Mouse (Mus musculus): ENCODE measurements around the gene Tent5c. TPM values are rescaled to one million over a fixed set of nuclear protein-coding genes. Genes with fewer than 3 reads are reported as not detected.
"Not testable (repeated sequence)": the region's sequence is repeated elsewhere in the genome, so short reads cannot be mapped to it uniquely, and the experiment has no call there.

Gene Tent5c
- polyA plus RNA-seq, 1 experiment from 2014 or later, result 10.5 TPM

DNA sequence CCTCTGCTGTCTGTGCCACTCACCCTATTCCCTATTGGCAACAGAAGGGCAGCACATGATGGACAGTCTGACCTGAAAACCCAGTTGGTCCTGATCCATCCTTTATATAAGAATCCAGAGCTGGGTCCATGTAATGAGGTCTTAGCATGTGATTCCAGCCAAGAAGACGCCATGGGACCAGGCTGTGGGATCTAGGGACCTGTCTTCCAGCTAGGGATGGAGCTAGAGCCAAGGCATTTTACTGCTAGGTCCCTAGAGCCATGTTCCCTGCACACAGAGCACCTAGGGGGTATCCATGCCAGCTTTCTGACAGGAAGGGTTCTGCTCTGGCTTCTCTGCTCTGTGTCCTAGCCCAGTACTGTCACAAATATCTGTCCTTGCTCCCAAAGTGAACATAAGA, 58.4 kb downstream of the Tent5c start:
- H3K4me3 ChIP-seq, result no peak overlapping the region
- no peak overlapping the region for H3K4me2 ChIP-seq
- H3K9ac ChIP-seq, result no peak overlapping the region
- no peaks in the 10 kb centered on the region for H3K9me3 ChIP-seq
- H3K27ac ChIP-seq, result no peak overlapping the region
- no peaks in the 10 kb centered on the region for H3K27me3 ChIP-seq
- 67% methylated on average over 1 of the region's 1 CpGs for WGBS
- no peaks in the 10 kb centered on the region for H3K36me3 ChIP-seq
- no peak for ATAC-seq (ENCODE audit: insufficient number of reproducible peaks, low FRiP score, low TSS enrichment, low read depth)
- 0 out of 2 replicates have a peak, but pooled peaks cover 4% of the 10 kb centered on the region for H3K4me1 ChIP-seq

DNA sequence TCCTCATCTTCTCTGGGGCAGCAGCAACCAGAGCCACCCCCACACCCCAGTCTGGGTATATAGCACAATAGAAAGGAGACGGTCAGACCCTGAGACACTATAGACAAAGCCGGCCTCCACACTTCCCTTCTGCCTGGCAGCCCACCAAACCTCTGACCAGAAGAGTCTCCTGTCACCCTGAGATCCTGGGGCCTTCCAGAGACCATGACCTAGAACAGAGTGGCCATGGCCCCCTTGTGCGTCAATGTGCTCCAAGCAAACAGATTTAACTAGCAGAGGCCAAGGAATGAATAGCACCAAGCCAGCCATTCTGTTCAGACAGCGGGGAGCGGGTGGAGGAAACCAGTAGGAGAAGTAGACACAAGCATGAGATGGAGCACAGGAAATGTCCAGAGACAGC, 59.0 kb downstream of the Tent5c start:
- WGBS, result 92% methylated on average over 5 of the region's 5 CpGs

DNA sequence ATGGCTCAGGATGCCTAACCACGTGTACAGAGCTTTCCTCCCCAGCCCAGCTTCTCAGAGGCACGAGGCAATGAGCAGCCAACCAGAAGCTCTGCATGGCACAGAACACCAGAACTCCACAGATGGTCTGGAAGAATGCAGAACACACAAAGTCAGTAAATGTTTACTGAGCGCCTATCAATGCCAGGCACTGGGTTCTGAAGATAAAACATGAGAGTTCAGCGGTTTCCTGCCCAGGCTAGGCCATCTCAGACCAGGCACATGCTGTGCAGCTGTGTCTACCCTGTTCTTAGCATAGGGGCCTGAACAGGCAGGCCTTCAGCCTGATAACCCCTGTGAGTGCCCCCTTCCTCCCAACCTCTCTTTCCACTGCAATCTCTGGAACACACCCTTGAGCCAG, 59.5 kb downstream of the Tent5c start:
- no peak overlapping the region for H3K27ac ChIP-seq
- no peaks in the 10 kb centered on the region for H3K27me3 ChIP-seq
- no peak overlapping the region for H3K4me3 ChIP-seq
- no peaks in the 10 kb centered on the region for H3K9me3 ChIP-seq
- WGBS, result 64% methylated on average over 4 of the region's 4 CpGs
- H3K4me2 ChIP-seq, result no peak overlapping the region
- no peak overlapping the region for H3K9ac ChIP-seq
- ATAC-seq (ENCODE audit: insufficient number of reproducible peaks, low FRiP score, low TSS enrichment, low read depth), result no peak
- no peaks in the 10 kb centered on the region for H3K36me3 ChIP-seq
- H3K4me1 ChIP-seq, result 0 out of 2 replicates have a peak, but pooled peaks cover 4% of the 10 kb centered on the region

More for the DNA sequence above, 59.0 kb downstream of the Tent5c start:
- Histone ChIP-seq H3K4me3 (no peak overlapping the region), H3K36me3 (no peaks in the 10 kb centered on the region), H3K4me1 (0 out of 2 replicates have a peak, but pooled peaks cover 4% of the 10 kb centered on the region), H3K9me3 (no peaks in the 10 kb centered on the region), H3K4me2 (no peak overlapping the region), H3K27ac (no peak overlapping the region), H3K9ac (no peak overlapping the region), H3K27me3 (no peaks in the 10 kb centered on the region)
- no peak for ATAC-seq (ENCODE audit: insufficient number of reproducible peaks, low FRiP score, low TSS enrichment, low read depth)

DNA sequence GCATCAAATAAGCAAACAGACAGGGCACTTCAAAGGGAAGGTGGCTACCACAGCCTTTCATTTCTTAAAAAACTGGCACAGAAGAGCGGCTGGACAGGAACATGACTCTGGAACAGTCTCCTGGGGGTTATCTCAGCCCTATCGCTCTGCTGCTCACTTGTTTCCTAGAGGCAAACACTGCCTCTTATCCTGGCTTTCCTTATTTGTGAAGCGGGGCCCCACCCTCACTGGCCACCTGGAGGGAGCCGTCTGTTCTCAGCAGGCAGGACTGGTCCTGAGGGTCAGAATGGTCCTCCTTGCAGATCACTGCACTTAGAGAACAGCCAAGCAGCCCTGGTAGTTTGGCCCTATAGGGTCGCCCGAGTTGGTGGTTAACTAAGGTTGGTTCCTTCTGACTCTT, 61.6 kb downstream of the Tent5c start:
- no peak for ATAC-seq (ENCODE audit: insufficient number of reproducible peaks, low FRiP score, low TSS enrichment, low read depth)
- WGBS, result 67% methylated on average over 6 of the region's 6 CpGs
- no peak overlapping the region for H3K4me3 ChIP-seq
- no peaks in the 10 kb centered on the region for H3K27me3 ChIP-seq
- no peak overlapping the region for H3K9ac ChIP-seq
- H3K27ac ChIP-seq, result no peak overlapping the region
- H3K36me3 ChIP-seq, result no peaks in the 10 kb centered on the region
- no peak overlapping the region for H3K4me2 ChIP-seq
- H3K9me3 ChIP-seq, result no peaks in the 10 kb centered on the region
- H3K4me1 ChIP-seq, result 0 out of 2 replicates have a peak, but pooled peaks cover 4% of the 10 kb centered on the region

DNA sequence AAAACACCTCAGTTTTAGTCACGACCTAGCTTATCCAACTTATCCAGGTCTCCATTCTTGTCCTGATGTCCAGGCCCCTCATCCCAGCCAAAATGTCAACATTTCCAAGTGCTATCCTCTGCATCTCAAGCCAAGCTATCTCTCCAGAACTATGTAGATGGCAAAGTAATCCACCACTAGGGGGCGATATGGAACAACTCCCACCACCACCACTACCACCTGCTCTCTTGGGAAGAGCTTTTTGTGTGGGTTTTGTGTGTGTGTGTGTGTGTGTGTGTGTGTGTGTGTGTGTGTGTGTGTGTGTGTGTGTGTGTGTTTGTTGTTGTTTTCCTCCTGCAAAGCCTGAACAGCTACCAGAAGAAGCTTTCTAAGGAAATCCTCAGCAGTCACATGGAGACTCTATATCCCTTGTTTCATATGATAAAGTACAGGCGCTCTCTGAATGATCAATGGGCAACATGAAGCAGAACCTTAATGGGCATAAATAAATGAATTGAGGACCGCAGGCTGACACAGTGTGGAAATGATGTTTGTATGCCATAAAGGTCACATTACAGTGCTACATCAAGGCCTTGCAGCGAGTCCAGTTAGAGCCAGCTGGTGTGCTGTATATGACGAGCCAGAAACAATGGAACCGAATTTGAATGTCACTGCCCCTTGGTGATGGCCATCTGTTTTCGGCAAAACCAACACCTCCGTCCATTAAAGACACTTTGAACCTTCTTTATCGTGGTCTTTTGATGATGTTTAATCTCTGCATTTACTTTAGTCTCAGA, 66.5 kb downstream of the Tent5c start:
- no peaks in the 10 kb centered on the region for H3K9me3 ChIP-seq
- H3K4me3 ChIP-seq, result no peak overlapping the region
- 68% methylated on average over 10 of the region's 10 CpGs for WGBS
- H3K4me2 ChIP-seq, result no peak overlapping the region
- H3K27ac ChIP-seq, result no peak overlapping the region
- no peak for ATAC-seq (ENCODE audit: insufficient number of reproducible peaks, low FRiP score, low TSS enrichment, low read depth)
- no peak overlapping the region for H3K9ac ChIP-seq
- H3K36me3 ChIP-seq, result no peaks in the 10 kb centered on the region
- peaks cover 11% of the 10 kb centered on the region; the same call in 1 of the 2 replicates for H3K4me1 ChIP-seq
- no peaks in the 10 kb centered on the region for H3K27me3 ChIP-seq

DNA sequence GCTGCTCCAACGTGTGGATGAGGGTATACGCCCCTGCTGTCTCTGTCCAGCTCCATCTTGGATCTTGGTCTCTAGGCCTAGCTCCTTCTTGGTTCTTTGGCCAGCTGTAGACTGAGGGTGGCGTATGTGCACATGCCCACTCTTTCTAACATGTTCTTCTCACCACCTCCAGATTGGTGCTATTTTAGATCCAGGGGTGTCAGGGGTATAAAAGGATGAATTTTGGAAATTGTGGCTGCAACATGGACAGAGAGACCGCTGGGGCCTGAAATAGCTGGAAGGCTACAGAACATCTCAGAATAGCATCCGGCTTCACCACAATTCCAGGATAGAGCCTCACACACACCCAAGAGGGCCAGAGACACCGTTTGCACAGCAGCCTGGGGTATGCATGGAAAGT, 67.8 kb downstream of the Tent5c start:
- Histone ChIP-seq H3K4me1 (peaks cover 14% of the 10 kb centered on the region), H3K27ac (no peak overlapping the region), H3K9ac (no peak overlapping the region), H3K4me3 (no peak overlapping the region), H3K4me2 (no peak overlapping the region), H3K27me3 (no peaks in the 10 kb centered on the region), H3K9me3 (no peaks in the 10 kb centered on the region), H3K36me3 (no peaks in the 10 kb centered on the region)
- WGBS, result 84% methylated on average over 6 of the region's 6 CpGs
- no peak for ATAC-seq (ENCODE audit: insufficient number of reproducible peaks, low FRiP score, low TSS enrichment, low read depth)

DNA sequence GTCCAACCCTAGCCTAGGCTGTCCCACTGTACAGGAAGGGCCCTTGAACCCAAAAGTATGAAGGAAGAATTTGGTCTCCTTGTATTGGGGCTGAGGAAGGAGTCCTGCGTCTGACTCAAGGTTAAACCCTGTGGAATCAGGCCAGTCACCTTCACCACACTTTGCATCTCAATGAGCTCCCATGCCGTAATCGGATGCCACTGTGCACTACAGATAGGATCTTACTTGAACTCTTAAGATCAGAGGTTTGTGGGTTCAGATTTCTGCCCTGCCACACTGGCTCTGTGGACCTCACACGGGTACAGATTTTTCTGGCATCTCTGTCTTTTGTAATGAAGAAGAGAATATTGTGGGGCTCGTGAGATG, 68.5 kb downstream of the Tent5c start:
- H3K27ac ChIP-seq, result no peak overlapping the region
- no peak overlapping the region for H3K4me3 ChIP-seq
- no peaks in the 10 kb centered on the region for H3K36me3 ChIP-seq
- H3K4me2 ChIP-seq, result no peak overlapping the region
- WGBS, result 60% methylated on average over 5 of the region's 5 CpGs
- H3K9me3 ChIP-seq, result no peaks in the 10 kb centered on the region
- H3K9ac ChIP-seq, result no peak overlapping the region
- no peak for ATAC-seq (ENCODE audit: insufficient number of reproducible peaks, low FRiP score, low TSS enrichment, low read depth)
- H3K4me1 ChIP-seq, result peaks cover 13% of the 10 kb centered on the region
- H3K27me3 ChIP-seq, result no peaks in the 10 kb centered on the region

DNA sequence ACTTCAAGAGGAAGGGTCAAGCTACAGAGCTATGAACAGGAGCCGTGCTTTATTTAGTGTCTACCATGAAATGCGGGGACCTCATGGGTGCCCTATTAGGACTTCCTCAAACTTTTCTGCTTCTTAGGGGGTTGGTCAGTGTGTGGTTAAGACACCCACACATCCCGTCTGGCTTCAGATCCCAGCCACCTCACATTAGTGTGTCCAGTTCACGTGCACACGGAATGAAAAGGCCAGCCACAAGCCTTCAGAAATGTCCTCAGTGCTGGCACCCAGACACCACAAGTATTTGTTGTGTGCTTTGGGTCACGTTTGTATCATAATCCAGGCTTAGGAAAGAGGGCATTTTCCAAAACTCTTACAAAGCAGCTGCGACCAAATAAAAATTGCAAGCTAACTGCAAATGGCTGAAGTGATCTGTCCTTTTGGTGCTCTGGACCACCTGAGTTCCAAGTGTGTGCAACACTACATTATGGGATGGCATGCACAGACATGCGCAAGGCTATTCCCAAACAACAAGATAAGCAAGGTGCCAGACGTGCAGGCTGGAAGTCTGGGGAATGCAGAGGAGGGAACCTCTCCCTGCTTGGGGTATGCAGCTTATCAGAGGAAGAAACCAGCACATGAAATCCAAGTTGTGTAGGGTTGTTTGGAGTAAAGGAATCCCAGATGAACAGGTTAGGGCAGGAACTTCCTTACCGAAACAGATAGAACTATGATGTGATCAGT, 69.0 kb downstream of the Tent5c start:
- no peaks in the 10 kb centered on the region for H3K27me3 ChIP-seq
- no peak overlapping the region for H3K4me2 ChIP-seq
- H3K27ac ChIP-seq, result no peak overlapping the region
- peaks cover 14% of the 10 kb centered on the region for H3K4me1 ChIP-seq
- H3K36me3 ChIP-seq, result no peaks in the 10 kb centered on the region
- WGBS, result 78% methylated on average over 10 of the region's 10 CpGs
- no peak for ATAC-seq (ENCODE audit: insufficient number of reproducible peaks, low FRiP score, low TSS enrichment, low read depth)
- no peak overlapping the region for H3K9ac ChIP-seq
- no peaks in the 10 kb centered on the region for H3K9me3 ChIP-seq
- no peak overlapping the region for H3K4me3 ChIP-seq

DNA sequence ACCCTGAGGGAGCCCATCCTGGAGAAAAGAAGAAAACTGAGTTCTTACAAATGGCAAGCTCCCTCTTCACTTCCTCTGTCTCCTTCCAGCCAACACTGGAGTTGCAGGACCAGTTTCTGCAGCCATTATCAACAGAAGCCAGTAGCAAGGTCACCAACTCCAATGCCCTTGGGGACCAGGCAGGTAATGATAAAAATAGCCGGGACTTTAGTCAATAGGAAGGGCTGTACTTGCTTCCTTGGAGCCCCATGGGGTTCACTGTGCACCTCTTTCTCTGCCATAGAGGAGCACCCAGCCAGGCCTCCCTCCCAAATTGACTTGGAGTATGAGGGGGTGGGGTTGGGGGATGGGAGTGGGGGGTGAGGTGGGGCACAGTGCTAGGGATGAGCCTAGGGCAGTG, 70.7 kb downstream of the Tent5c start:
- H3K9ac ChIP-seq, result no peak overlapping the region
- ATAC-seq (ENCODE audit: insufficient number of reproducible peaks, low FRiP score, low TSS enrichment, low read depth), result no peak
- no peaks in the 10 kb centered on the region for H3K36me3 ChIP-seq
- WGBS, result 78% methylated on average over 1 of the region's 1 CpGs
- H3K4me3 ChIP-seq, result no peak overlapping the region
- no peaks in the 10 kb centered on the region for H3K27me3 ChIP-seq
- peaks cover 14% of the 10 kb centered on the region for H3K4me1 ChIP-seq
- H3K4me2 ChIP-seq, result no peak overlapping the region
- H3K27ac ChIP-seq, result no peak overlapping the region
- H3K9me3 ChIP-seq, result no peaks in the 10 kb centered on the region

DNA sequence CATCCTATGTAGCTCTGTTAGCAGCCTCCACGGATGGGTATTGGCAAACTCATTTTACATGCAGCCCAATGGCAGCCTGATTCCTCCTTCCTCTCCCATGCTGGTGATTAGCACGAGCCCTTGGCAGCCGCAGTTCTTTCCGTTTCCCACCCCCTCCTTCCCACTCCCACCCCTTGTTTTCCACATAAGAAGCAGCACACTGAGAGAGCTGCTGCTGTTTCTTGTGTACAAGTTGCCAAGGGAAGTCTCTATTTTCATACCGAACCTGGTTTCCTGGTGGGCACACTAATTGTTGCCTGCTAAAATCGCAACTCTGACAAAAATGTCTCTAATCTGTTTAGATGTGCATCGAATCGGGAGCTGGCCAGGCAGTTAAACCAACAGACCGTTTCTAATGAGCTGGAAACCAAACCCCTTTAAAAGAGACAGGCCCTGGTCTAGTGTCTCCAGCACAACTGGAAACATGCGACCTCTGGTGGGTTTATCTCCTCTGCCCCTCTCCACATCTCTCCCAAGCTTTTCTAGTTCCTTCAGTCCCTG, 71.3 kb downstream of the Tent5c start:
- Histone ChIP-seq H3K4me2 (no peak overlapping the region), H3K9ac (no peak overlapping the region), H3K36me3 (no peaks in the 10 kb centered on the region), H3K4me3 (no peak overlapping the region), H3K27me3 (no peaks in the 10 kb centered on the region), H3K27ac (no peak overlapping the region), H3K9me3 (no peaks in the 10 kb centered on the region), H3K4me1 (peaks cover 14% of the 10 kb centered on the region)
- no peak for ATAC-seq (ENCODE audit: insufficient number of reproducible peaks, low FRiP score, low TSS enrichment, low read depth)
- 22% methylated on average over 10 of the region's 10 CpGs for WGBS

DNA sequence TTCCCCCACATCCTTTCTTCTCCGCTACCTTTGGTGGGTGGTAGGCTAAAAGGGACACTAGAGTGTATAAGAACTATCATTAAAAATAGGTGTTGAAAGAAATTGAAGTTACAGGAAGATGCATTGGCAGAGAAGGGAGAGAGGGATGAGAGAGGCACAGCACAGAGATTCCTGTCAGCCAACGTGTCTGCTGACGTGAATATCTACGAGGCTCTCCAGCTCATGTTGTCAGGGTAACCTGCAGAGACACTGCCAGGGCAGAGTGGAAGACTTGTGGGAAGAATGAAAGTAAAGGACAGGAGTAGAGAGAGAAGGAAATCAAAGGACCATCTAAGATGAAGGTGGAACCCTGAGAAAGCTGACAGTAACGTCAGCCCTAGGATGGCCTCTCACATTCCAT, 73.5 kb downstream of the Tent5c start:
- no peaks in the 10 kb centered on the region for H3K27me3 ChIP-seq
- no peak overlapping the region for H3K9ac ChIP-seq
- H3K4me2 ChIP-seq, result no peak overlapping the region
- no peaks in the 10 kb centered on the region for H3K36me3 ChIP-seq
- H3K4me1 ChIP-seq, result peaks cover 14% of the 10 kb centered on the region
- 77% methylated on average over 5 of the region's 5 CpGs for WGBS
- no peak overlapping the region for H3K4me3 ChIP-seq
- H3K27ac ChIP-seq, result no peak overlapping the region
- H3K9me3 ChIP-seq, result no peaks in the 10 kb centered on the region
- no peak for ATAC-seq (ENCODE audit: insufficient number of reproducible peaks, low FRiP score, low TSS enrichment, low read depth)

DNA sequence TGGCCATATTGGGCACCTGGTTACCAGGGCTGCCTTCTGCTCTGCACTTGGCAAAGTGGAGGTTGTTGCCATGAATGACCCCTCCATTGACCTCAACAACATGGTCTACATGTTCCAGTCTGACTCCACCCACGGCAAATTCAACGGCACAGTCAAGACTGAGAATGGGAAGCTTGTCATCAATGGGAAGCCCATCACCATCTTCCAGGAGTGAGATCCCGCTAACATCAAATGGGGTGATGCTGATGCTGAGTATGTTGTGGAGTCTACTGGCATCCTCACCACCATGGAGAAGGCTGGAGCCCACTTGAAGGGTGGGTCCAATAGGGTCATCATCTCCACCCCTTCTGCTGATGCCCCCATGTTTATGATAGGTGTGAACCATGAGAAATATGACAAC, 75.5 kb downstream of the Tent5c start:
- H3K27ac ChIP-seq; ATAC-seq (ENCODE audit: insufficient number of reproducible peaks, low FRiP score, low TSS enrichment, low read depth); H3K4me3 ChIP-seq; H3K4me2 ChIP-seq; H3K9me3 ChIP-seq; H3K36me3 ChIP-seq; H3K27me3 ChIP-seq; H3K9ac ChIP-seq: not testable (repeated sequence)
- whole genome bisulfite sequencing, result 95% methylated on average over 3 of the region's 3 CpGs
- peaks cover 14% of the 10 kb centered on the region for H3K4me1 ChIP-seq

Data from limb, embryonic 15.5 days (tissue).